Mouse (Mus musculus): ENCODE data around the gene Myo1a. TPM values are rescaled to one million over a fixed set of nuclear protein-coding genes. Genes with fewer than 3 reads are reported as not detected.

Gene Myo1a
- total RNA-seq, 2 experiments from 2014 or later = 0.18 to 0.53 TPM

DNA sequence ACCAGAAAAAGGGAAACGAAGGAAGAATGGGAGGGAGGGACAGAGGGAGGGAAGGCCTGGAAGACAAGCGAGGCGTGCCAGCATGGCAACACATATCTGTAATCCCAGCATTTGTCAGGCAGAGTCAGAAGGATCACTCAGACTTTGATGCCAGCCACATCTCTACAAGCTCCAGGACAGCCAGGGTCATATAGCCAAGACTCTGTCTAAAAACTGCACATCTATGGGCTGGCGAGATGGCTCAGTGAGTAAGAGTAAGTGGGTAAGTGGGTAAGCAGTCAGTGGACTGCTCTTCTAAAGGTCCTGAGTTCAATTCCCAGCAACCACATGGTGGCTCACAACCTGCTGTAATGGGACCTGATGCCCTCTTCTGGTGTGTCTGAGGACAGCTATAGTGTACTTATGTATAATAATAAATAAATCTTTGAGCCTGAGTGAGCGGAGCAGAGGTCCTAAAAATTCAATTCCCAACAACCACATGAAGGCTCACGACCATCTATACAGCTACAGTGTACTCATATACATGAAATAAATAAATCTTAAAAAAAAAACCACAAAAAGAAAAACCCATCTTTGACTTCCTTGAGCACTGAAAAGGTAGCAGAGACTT is 30.8 kb upstream of the Myo1a start:
- DNase-seq = no peak
- intact Hi-C loops (cut with DNase I; ENCODE audit: low total_unique reads) = no loop called here

DNA sequence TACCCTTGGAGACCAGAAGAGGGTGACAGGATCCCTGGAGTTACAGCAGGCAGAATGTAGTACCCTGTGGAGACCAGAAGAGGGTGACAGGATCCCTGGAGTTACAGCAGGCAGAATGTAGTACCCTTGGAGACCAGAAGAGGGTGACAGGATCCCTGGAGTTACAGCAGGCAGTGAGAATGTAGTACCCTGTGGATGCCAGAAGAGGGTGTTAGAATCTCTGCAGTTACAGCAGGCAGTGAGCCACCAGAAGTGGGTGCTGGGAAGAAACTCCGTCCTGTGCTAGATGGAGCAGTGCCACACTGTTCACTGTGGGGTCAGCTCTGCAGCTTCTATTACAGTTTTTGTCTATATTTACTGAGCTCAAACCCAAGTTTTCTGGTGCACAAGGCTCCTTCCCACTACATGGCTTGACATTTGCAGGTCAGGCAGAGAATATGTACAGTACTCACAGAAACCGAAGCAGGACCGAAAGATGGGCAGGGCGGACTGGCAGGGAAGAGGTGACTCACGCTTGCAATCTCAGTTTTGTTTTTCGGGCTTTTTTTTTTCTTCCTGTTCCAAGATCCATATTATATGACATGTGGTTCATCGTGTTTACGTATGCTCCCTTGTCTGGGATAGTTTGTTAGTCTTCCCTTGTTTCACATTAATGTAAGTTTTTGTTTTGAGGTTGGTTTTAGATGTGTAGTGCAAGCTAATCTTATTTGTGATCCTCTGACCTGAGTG is 30.0 kb upstream of the Myo1a start:
- DNase-seq = peak; percentile 80
- intact Hi-C loops (cut with DNase I; ENCODE audit: low total_unique reads) = no loop called here

DNA sequence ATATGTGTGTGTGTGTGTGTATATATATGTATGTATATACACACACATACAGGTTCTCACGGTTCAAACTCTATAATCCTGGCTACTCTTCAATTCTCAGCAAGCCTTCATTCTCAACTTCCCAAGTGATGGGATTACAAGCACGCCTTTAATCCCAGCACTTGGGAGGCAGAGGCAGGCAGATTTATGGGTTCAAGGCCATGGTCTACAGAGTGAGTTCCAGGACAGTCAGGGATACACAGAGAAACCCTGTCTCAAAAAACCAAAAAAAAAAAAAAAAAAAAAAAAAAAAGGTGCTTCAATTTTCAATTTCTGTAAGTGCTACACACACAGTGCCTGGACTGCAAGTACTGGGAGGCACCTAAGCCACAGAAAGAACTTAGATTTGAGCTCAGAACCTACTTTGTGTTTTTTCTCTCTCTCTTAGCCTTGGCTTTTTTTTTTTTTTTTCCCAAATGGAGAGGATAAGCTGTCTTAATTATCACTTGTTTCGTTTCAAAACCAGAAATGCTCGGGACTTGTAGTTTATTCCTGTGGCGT is 29.0 kb upstream of the Myo1a start:
- no peak for DNase-seq
- intact Hi-C loops (cut with DNase I; ENCODE audit: low total_unique reads) = no loop called here

GRCm38 (mm10) chr10:127676691-127677548 is 28.1 kb upstream of the Myo1a start:
- peak; percentile 94 for DNase-seq
- intact Hi-C loops (cut with DNase I; ENCODE audit: low total_unique reads) = no loop called here

GRCm38 (mm10) chr10:127677591-127678336 is 27.2 kb upstream of the Myo1a start:
- DNase-seq = peak; percentile 50
- intact Hi-C loops (cut with DNase I; ENCODE audit: low total_unique reads) = no loop called here

DNA sequence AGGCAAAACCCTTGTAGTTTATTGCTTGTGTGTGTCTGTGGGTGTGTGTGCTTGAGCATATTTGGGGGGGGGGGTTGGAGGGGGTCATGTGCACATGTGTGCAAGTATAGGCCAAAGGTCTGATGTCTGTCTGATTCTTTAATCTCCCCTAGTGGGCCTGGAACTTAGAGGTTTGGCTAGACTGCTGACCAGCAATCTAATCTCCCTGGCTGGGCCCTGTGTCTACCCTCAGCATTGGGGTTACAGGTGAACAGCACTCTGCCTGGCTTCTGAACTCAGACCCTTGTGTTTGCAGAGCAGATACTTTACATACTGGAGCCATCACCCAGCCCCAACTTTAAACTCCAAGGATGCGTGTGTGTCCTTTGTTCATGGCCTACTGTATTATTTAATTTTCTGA is 25.8 kb upstream of the Myo1a start:
- no peak for DNase-seq
- intact Hi-C loops (cut with DNase I; ENCODE audit: low total_unique reads) = no loop called here

DNA sequence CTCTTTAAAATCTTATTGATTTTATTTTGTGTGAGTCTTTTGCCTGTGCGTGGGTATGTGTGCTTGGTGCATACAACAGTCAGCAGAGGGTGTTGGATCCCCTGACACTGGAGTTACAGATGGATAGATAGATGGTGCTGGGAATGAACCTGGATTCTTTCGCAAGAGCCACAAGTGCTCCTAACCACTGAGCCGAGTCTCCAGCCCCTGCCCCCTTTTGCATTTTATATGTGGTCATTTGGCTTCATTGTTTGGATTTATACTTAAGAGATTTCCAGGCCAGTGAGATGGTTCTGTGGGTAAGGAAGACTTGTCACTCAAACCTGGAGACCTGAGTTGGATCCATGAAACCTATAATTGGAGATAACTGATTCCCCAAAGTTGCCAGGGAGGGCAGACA is 25.1 kb upstream of the Myo1a start:
- intact Hi-C loops (cut with DNase I; ENCODE audit: low total_unique reads) = no loop called here
- DNase-seq = no peak

DNA sequence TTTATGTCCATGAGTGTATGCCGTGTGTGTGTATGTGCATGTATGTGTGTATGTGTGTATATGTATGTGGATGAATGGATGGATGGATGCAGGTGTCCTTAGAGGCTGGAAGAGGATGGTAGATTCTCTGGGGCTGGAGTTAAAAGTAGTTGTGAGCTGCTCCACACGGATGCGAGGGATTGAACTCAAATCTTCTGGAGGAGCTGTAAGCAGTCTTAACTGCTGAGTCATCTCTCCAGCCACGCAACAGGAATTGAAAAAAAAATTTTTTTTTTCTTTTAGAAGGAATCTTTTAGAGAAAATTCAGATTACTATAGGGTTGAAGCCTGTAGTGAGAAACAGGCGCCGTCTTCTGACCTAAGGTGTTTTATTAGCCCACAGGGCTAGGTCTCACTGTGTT is 22.1 kb upstream of the Myo1a start:
- no peak for DNase-seq
- intact Hi-C loops (cut with DNase I; ENCODE audit: low total_unique reads) = no loop called here

- intact Hi-C loops (cut with DNase I; ENCODE audit: low total_unique reads) = loop anchor here (10.0 kb wide), 1 partner anchor 244 kb away; no protein-coding TSS in a partner anchor
- no peak for DNase-seq
Observed at GRCm38 (mm10) chr10:127691053-127691452, 13.9 kb upstream of the Myo1a start.

- intact Hi-C loops (cut with DNase I; ENCODE audit: low total_unique reads) = loop anchor here (5.0 to 10.0 kb wide), 2 partner anchors 38 to 240 kb away; no protein-coding TSS in a partner anchor
- DNase-seq = no peak
Observed at GRCm38 (mm10) chr10:127694636-127695035, 10.3 kb upstream of the Myo1a start.

DNA sequence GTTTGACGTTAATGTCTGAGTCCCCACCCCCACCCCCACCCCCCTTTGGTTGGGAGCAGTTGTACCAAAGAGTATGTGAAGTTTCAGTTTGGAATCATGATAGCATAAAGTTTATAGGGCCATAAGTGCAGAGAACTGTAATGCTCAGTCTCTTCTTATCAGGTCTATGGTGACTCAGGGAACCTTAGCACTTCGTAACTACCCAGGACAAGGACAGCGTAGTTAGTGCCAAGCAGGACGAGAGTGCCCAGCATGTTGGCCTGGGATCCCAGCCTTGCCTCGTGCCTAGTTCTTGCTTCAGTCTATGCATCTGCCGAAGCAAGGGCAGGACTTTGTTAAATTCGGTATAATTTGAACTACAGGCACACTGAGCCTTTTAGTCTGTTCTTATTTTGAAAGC is 9.2 kb upstream of the Myo1a start:
- intact Hi-C loops (cut with DNase I; ENCODE audit: low total_unique reads) = loop anchor here (5.0 to 10.0 kb wide), 2 partner anchors 37 to 239 kb away; no protein-coding TSS in a partner anchor
- no peak for DNase-seq

DNA sequence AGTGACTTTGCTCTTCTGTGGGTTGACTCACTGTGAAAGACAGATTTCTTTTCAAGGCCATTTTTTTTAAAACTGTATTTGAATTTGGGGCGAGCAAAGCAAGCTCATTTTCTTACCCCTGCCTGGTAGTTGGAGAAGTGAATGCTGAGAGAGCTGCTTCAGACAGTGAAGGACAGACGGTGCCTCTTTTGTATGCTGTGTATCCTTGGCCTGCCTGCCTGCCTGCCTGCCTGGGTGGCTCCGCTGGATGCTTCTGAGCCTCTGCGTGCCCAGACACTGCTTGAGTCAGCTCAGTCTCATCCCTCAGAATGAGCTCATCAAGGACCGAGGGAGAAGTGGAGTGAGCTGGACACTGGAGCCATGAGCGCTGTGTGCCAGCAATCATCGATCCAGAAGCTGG is 6.0 kb upstream of the Myo1a start:
- intact Hi-C loops (cut with DNase I; ENCODE audit: low total_unique reads) = loop anchor here (5.0 to 10.0 kb wide), 2 partner anchors 33 to 236 kb away; no protein-coding TSS in a partner anchor
- no peak for DNase-seq

GRCm38 (mm10) chr10:127703299-127703698 is 1.7 kb upstream of the Myo1a start:
- intact Hi-C loops (cut with DNase I; ENCODE audit: low total_unique reads) = no loop called here
- no peak for DNase-seq

DNA sequence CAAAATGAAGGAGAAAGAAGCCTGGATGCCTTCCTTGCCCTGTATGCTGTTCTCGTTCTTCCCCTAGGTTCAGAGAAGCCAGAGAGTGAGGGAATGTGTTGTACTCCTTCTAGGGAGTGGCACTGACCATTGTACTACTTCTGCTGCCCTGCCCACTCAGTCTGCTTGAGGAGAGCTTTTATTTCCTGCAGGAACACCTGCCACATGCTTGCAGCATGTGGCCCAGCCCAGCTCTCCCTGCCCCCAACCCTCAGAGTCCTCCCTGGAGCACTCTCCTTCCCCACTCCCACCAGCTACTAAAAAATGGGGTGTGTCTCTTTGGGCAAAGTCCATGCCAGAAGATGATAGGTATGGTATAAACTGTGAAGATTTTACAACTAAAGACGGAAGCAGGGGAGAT is 677 bp upstream of the Myo1a start:
- intact Hi-C loops (cut with DNase I; ENCODE audit: low total_unique reads) = no loop called here
- no peak for DNase-seq

- intact Hi-C loops (cut with DNase I; ENCODE audit: low total_unique reads) = no loop called here
- no peak for DNase-seq
Observed at GRCm38 (mm10) chr10:127705783-127706182, 813 bp downstream of the Myo1a start.

- DNase-seq = no peak
- intact Hi-C loops (cut with DNase I; ENCODE audit: low total_unique reads) = no loop called here
Observed at GRCm38 (mm10) chr10:127707721-127708120, 2.8 kb downstream of the Myo1a start.

- no peak for DNase-seq
- intact Hi-C loops (cut with DNase I; ENCODE audit: low total_unique reads) = no loop called here
Observed at GRCm38 (mm10) chr10:127708850-127709370, 3.9 kb downstream of the Myo1a start.

DNA sequence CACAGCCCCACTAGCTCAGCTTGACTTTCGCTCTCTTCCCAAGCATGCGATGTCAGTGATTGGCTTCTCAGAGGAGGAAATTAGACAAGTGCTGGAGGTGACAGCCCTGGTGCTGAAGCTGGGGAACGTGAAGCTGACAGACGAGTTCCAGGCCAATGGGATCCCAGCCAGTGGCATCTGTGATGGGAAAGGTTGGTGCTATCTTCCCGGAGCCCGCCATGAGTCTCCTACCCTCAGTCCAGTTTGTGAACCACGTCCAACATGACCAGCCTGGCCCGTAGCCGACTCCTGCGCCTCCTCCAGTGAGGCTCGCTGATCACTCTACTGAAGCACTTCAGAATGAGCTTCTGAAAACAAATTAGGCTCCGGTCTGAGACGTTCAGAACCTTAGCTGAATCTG is 5.4 kb downstream of the Myo1a start:
- no peak for DNase-seq
- intact Hi-C loops (cut with DNase I; ENCODE audit: low total_unique reads) = no loop called here

GRCm38 (mm10) chr10:127712736-127713135 is 7.8 kb downstream of the Myo1a start:
- intact Hi-C loops (cut with DNase I; ENCODE audit: low total_unique reads) = no loop called here
- DNase-seq = no peak

Data from gastrocnemius, postnatal 14 days (tissue).